Mouse (Mus musculus) limb, embryonic 15.5 days (tissue): ENCODE results near the gene Guca2a. TPM values are rescaled to one million over a fixed set of nuclear protein-coding genes. Genes with fewer than 3 reads are reported as not detected.

Experiments
- ATAC-seq: fragments of 200-750 bp; cut with Nextera tagmentation; 2 replicates; pipeline ENCODE4 v1.8.0; 2017; ENCODE audit warnings: low read depth, moderate TSS enrichment; ENCODE audit not compliant: insufficient number of reproducible peaks, low FRiP score, low TSS enrichment
- H3K27ac ChIP-seq: fragments of 300-500 bp; sonication (generic); 2 replicates; pipeline ENCODE4 v1.5.1; 2015; ENCODE audit warnings: moderate library complexity, mild to moderate bottlenecking, inconsistent platforms
- H3K27me3 ChIP-seq: fragments of 300-500 bp; sonication (generic); 2 replicates; pipeline ENCODE4 v1.6.1; 2015; ENCODE audit warnings: inconsistent platforms
- H3K36me3 ChIP-seq: fragments of 300-500 bp; sonication (generic); 2 replicates; pipeline ENCODE4 v1.6.1; 2015; ENCODE audit warnings: inconsistent platforms
- H3K4me1 ChIP-seq: fragments of 300-500 bp; sonication (generic); 2 replicates; pipeline ENCODE4 v1.6.1; 2015; ENCODE audit warnings: inconsistent platforms
- H3K4me2 ChIP-seq: fragments of 300-500 bp; sonication (generic); 2 replicates; pipeline ENCODE4 v1.6.1; 2015; ENCODE audit warnings: mild to moderate bottlenecking, inconsistent platforms
- H3K4me3 ChIP-seq: fragments of 300-500 bp; sonication (generic); 2 replicates; pipeline ENCODE4 v1.5.1; 2015; ENCODE audit warnings: mild to moderate bottlenecking, inconsistent platforms
- H3K9ac ChIP-seq: fragments of 300-500 bp; sonication (generic); 2 replicates; pipeline ENCODE4 v1.6.1; 2015; ENCODE audit warnings: inconsistent platforms
- H3K9me3 ChIP-seq: fragments of 300-500 bp; sonication (generic); 2 replicates; pipeline ENCODE4 v1.6.1; 2016; ENCODE audit warnings: inconsistent platforms
- WGBS: fragments of 180-500 bp; shearing (Covaris S2); methylation state at CpG from one replicate; pipeline ENCODE4 v1.1.7; 2015; 5-methylcytosine and 5-hydroxymethylcytosine counted together
- polyA plus RNA-seq: library from polyadenylated mRNA; unstranded; fragments of >200 nt; fragmentation: Nextera tagmentation; extraction: Ambion mirVana; gene quantifications from 2 replicates; pipeline ENCODE4 v1.2.1, GENCODE M21; 2015

The Guca2a gene
- polyA plus RNA-seq, 1 experiment from 2014 or later: not detected

- no peak for ATAC-seq
- no peak overlapping the region for H3K4me3 ChIP-seq
- no peak overlapping the region for H3K9ac ChIP-seq
- H3K36me3 ChIP-seq: no peaks in the 10 kb centered on the region
- no peaks in the 10 kb centered on the region for H3K4me1 ChIP-seq
- no peak overlapping the region for H3K27ac ChIP-seq
- no peak overlapping the region for H3K4me2 ChIP-seq
- no peaks in the 10 kb centered on the region for H3K9me3 ChIP-seq
- WGBS: 71% methylated on average over 1 of the region's 1 CpGs
- no peaks in the 10 kb centered on the region for H3K27me3 ChIP-seq
Observed at GRCm38 (mm10) chr4:119657011-119657410, 19.5 kb downstream of the Guca2a start.

DNA sequence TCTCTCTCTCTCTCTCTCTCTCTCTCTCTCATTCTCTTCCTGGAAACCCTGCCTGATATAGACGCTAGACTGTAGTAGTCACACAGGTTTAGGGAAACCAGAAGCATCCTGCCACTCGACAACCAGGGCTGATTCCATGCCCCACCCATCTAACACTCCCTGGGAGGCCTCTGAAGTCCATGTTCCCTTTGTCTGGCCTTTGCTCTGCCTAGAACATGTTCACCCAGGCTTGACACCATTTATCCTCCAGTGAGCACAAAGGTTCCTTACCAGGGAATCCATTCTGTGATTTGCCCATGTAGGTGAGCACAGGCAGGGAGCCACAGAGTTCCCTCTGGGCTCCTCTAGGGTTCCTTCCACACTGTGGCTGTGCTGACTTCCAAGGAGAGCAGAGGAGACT, 20.7 kb downstream of the Guca2a start:
- Histone ChIP-seq H3K4me2 (no peak overlapping the region), H3K9me3 (no peaks in the 10 kb centered on the region), H3K4me3 (no peak overlapping the region), H3K4me1 (no peaks in the 10 kb centered on the region), H3K9ac (no peak overlapping the region), H3K27ac (no peak overlapping the region), H3K27me3 (no peaks in the 10 kb centered on the region), H3K36me3 (no peaks in the 10 kb centered on the region)
- 33% methylated on average over 1 of the region's 2 CpGs for WGBS
- no peak for ATAC-seq

GRCm38 (mm10) chr4:119658731-119659130, 21.2 kb downstream of the Guca2a start, which contains the start of gene Guca2b:
Guca2b (minus strand) TSS chr4:119658954.
- Histone ChIP-seq H3K4me2 (no peak within 1 kb of the TSS), H3K4me1 (no peaks in the 10 kb centered on the region), H3K27ac (no peak within 1 kb of the TSS), H3K4me3 (no peak within 1 kb of the TSS), H3K9me3 (no peaks in the 10 kb centered on the region), H3K9ac (no peak within 1 kb of the TSS), H3K36me3 (no peaks in the 10 kb centered on the region), H3K27me3 (no peaks in the 10 kb centered on the region)
- no peak for ATAC-seq
- WGBS: 80% methylated on average over 4 of the region's 4 CpGs

DNA sequence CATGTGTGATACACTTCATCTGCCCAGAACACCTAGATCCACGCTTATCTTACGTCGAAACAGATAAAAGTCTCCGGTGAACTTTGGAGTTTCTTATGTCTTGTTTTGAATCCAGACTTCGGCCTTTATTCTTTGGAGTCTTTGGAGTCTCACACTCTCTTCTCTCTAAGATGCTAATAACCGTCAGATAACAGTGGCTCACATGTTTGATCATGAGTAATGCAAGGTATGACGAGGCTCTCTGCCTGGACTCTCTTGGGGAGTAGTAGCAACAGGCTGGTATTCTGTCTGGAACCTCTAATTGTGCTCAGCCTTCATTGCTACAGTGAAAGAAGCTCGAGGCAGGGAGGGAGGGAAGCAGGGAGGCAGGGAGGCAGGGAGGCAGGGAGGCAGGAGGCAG, 22.5 kb downstream of the Guca2a start:
- Histone ChIP-seq H3K9ac (no peak overlapping the region), H3K4me1 (no peaks in the 10 kb centered on the region), H3K27ac (no peak overlapping the region), H3K36me3 (no peaks in the 10 kb centered on the region), H3K27me3 (no peaks in the 10 kb centered on the region), H3K9me3 (no peaks in the 10 kb centered on the region), H3K4me2 (no peak overlapping the region), H3K4me3 (no peak overlapping the region)
- WGBS: 83% methylated on average over 8 of the region's 8 CpGs
- no peak for ATAC-seq

GRCm38 (mm10) chr4:119662151-119662550, 24.6 kb downstream of the Guca2a start:
- H3K4me2 ChIP-seq: no peak overlapping the region

DNA sequence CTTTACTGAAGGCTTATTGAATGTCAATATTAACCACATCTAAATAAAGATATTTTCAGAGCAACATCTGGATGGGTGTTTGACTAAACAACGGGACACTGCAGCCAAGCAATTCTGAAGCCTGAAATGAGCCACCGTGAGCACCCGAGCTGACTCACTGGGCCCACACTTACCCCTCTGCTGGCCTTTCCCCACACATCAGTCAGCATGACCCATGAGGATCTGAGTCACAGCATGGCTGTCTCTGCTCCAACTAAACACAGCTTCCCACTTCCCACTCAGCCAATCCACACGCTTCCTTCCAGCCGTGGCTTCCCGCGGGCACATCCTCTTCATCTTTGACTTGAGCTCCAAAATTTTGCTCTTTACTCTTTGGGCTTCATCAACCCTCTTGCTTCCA, 25.5 kb downstream of the Guca2a start:
- Histone ChIP-seq H3K36me3 (no peaks in the 10 kb centered on the region), H3K4me2 (no peak overlapping the region), H3K9ac (no peak overlapping the region), H3K4me1 (no peaks in the 10 kb centered on the region), H3K27ac (no peak overlapping the region), H3K27me3 (no peaks in the 10 kb centered on the region), H3K4me3 (no peak overlapping the region), H3K9me3 (no peaks in the 10 kb centered on the region)
- 84% methylated on average over 7 of the region's 7 CpGs for WGBS
- no peak for ATAC-seq

More at GRCm38 (mm10) chr4:119662151-119662550, 24.6 kb downstream of the Guca2a start:
- H3K9ac ChIP-seq: no peak overlapping the region
- no peaks in the 10 kb centered on the region for H3K9me3 ChIP-seq
- 72% methylated on average over 4 of the region's 4 CpGs for WGBS
- no peaks in the 10 kb centered on the region for H3K36me3 ChIP-seq
- H3K4me3 ChIP-seq: no peak overlapping the region
- H3K4me1 ChIP-seq: no peaks in the 10 kb centered on the region
- H3K27ac ChIP-seq: no peak overlapping the region
- H3K27me3 ChIP-seq: no peaks in the 10 kb centered on the region
- ATAC-seq: no peak

- no peak for ATAC-seq
- Histone ChIP-seq H3K27me3 (no peaks in the 10 kb centered on the region), H3K9me3 (no peaks in the 10 kb centered on the region), H3K4me2 (no peak overlapping the region), H3K4me1 (no peaks in the 10 kb centered on the region), H3K9ac (no peak overlapping the region), H3K36me3 (no peaks in the 10 kb centered on the region), H3K27ac (no peak overlapping the region), H3K4me3 (no peak overlapping the region)
- WGBS: 90% methylated on average over 14 of the region's 14 CpGs
Observed at GRCm38 (mm10) chr4:119663409-119664095, 26.0 kb downstream of the Guca2a start.

- Histone ChIP-seq H3K4me3 (no peak overlapping the region), H3K36me3 (no peaks in the 10 kb centered on the region), H3K9ac (no peak overlapping the region), H3K4me1 (no peaks in the 10 kb centered on the region), H3K27me3 (no peaks in the 10 kb centered on the region), H3K27ac (no peak overlapping the region), H3K4me2 (no peak overlapping the region), H3K9me3 (no peaks in the 10 kb centered on the region)
- WGBS: 87% methylated on average over 2 of the region's 2 CpGs
- no peak for ATAC-seq
Observed at GRCm38 (mm10) chr4:119665166-119665565, 27.7 kb downstream of the Guca2a start.

DNA sequence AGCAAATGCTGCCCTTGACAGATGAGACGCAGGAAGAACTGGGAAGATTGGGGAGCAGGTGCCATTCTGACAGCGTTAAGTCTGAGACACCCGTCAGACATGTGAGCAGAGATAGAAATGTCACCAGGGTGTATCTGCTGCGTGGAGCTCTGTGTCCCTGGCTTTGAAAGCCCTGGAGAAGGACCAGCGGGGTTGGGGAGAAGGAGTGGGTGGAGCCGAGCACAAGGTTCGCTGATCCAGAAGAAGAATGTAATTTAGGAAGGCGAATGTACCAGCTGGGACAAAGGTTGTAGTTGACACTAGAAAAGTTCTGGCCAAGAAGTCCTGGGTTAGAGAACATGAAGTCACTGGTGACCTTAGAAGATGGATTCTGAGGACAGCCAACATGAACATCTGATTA, 28.6 kb downstream of the Guca2a start:
- no peak overlapping the region for H3K9ac ChIP-seq
- no peak overlapping the region for H3K4me3 ChIP-seq
- H3K36me3 ChIP-seq: no peaks in the 10 kb centered on the region
- no peaks in the 10 kb centered on the region for H3K9me3 ChIP-seq
- H3K27me3 ChIP-seq: no peaks in the 10 kb centered on the region
- WGBS: 52% methylated on average over 8 of the region's 8 CpGs
- no peak for ATAC-seq
- no peak overlapping the region for H3K4me2 ChIP-seq
- no peak overlapping the region for H3K27ac ChIP-seq
- H3K4me1 ChIP-seq: no peaks in the 10 kb centered on the region

GRCm38 (mm10) chr4:119667454-119667853, 29.9 kb downstream of the Guca2a start:
- no peaks in the 10 kb centered on the region for H3K27me3 ChIP-seq
- no peak for ATAC-seq
- whole genome bisulfite sequencing: 22% methylated on average over 5 of the region's 5 CpGs

DNA sequence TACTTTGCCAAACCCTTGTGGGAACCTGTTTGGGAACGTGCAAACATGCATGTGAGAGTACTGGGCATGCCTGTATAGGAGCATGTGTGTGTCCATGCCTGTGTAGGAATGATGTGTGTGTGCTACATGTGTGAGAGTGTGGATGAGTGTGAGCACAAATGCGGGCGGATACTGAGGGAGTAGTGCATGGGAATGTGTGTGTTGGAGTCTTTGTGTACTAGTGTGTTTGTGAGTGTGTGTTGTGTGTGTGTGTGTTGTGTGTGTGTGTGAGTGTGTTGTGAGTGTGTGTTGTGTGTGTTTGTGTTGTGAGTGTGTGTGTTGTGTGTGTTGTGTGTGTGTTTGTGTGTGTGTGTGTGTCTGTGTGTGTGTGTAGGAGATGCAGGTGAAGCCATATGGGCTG, 30.7 kb downstream of the Guca2a start:
- Histone ChIP-seq H3K4me2 (no peak overlapping the region), H3K27me3 (no peaks in the 10 kb centered on the region), H3K36me3 (no peaks in the 10 kb centered on the region), H3K9me3 (no peaks in the 10 kb centered on the region), H3K4me1 (0 out of 2 replicates have a peak, but pooled peaks cover 3% of the 10 kb centered on the region), H3K4me3 (no peak overlapping the region), H3K9ac (no peak overlapping the region), H3K27ac (no peak overlapping the region)
- no peak for ATAC-seq
- 80% methylated on average over 3 of the region's 3 CpGs for WGBS

More at GRCm38 (mm10) chr4:119667454-119667853, 29.9 kb downstream of the Guca2a start:
- H3K4me1 ChIP-seq: 0 out of 2 replicates have a peak, but pooled peaks cover under 1% of the 10 kb centered on the region
- no peak overlapping the region for H3K4me2 ChIP-seq
- no peaks in the 10 kb centered on the region for H3K9me3 ChIP-seq
- no peak overlapping the region for H3K9ac ChIP-seq
- H3K36me3 ChIP-seq: no peaks in the 10 kb centered on the region
- H3K4me3 ChIP-seq: no peak overlapping the region
- no peak overlapping the region for H3K27ac ChIP-seq

GRCm38 (mm10) chr4:119668596-119668995, 31.1 kb downstream of the Guca2a start:
- no peak for ATAC-seq
- WGBS: 64% methylated on average over 4 of the region's 4 CpGs
- no peaks in the 10 kb centered on the region for H3K9me3 ChIP-seq
- H3K9ac ChIP-seq: no peak overlapping the region
- H3K4me2 ChIP-seq: no peak overlapping the region
- H3K36me3 ChIP-seq: no peaks in the 10 kb centered on the region
- 0 out of 2 replicates have a peak, but pooled peaks cover 3% of the 10 kb centered on the region for H3K4me1 ChIP-seq
- H3K27ac ChIP-seq: no peak overlapping the region
- H3K27me3 ChIP-seq: no peaks in the 10 kb centered on the region
- no peak overlapping the region for H3K4me3 ChIP-seq
